Mouse (Mus musculus) liver, adult 2 months (tissue): ENCODE results near the gene Aplnr.

Experiments used
- CTCF ChIP-seq: fragments of 200-500 bp; IDR thresholded peaks from 2 replicates; pipeline ENCODE4 v1.5.1; 2011; ENCODE audit warnings: low read depth, low read length, control low read depth
- POLR2A ChIP-seq: fragments of 200-500 bp; IDR thresholded peaks from 2 replicates; pipeline ENCODE4 v1.6.1; 2011; ENCODE audit warnings: low read length, control low read depth; ENCODE audit not compliant: insufficient read depth; ENCODE audit errors: extremely low read depth

- TF ChIP-seq POLR2A (no peak), CTCF (no peak)
These were observed 36.7 kb downstream of the Aplnr start for GRCm38 (mm10) chr2:85172763-85173103.
